Mouse (Mus musculus) kidney, postnatal 14 days (tissue): ENCODE results near the gene Tas1r3.

Experiments used
- DNase-seq: peaks from one replicate; pipeline ENCODE4 v3.0.0; 2022; ENCODE audit warnings: mixed read lengths

Tas1r3 gene

DNA sequence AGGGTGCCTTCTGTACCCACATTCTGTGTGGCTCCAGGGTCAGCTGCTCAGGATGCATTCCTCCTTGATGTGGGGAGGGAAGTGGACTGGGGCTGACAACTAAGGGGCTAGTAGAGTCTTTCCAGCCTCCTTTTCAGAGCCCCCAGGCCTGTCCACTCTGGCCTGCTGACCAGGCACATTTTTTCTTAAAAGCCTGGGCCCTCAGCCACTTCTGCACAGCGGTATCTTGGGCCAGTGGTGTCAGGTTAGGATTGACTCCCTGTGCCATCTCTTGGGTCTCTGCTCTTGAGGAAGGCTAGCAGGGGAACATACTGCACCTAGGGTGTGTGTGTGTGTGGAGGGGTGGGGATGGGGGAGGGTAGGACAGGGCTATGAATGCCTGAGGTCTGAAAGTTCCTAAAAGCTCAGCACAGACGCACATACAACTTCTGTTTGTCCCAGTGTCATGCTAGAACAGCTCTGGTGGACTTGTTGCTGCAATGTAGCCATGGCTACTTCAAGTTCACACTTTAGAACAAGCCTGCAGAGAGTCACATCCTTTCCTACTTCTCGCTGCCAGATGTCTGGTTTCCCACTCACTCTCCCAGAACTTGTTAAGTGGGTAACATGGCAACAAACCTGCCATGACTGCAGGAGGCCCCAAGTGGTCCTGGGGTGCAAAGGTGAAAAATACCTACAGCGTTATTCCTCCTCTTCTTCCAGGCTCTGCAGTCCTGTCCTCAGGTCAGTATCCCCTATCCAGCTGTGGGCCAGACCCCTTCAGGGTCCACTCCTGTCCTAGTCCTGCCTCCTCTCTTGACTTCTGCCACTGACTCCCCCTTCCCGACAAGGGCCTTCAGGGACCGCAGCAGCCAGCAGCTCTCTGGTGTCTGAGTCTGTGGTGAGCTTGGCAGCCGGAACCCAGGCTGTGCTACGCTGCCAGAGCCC, 22.8 kb downstream of the Tas1r3 start:
- DNase-seq = no peak

DNA sequence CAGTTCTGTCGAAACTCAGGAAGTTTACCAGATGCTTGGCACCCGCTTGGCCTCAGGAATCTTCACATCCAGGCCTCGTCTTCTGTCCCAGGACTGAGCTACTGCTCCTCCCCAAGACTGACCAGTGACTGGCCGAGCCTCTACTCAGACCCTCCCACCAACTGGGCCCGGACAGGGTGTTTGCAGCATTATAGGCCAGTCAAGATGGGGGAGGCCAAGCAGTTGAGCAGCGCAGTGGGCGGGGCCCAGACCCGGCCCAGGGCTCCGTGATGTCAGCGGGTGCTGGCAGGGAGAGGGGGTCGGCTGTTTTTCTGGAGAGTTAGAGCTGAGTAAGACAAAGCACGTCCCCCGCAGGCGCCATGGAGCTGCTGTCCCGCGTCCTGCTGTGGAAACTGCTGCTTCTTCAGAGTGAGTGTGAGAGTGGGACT, 23.7 kb downstream of the Tas1r3 start, which contains the start of gene Mxra8:
TSS of gene Mxra8 (plus strand) at position 198 of the 428 bp plus-strand sequence.
- DNase-seq = peak; percentile 94

DNA sequence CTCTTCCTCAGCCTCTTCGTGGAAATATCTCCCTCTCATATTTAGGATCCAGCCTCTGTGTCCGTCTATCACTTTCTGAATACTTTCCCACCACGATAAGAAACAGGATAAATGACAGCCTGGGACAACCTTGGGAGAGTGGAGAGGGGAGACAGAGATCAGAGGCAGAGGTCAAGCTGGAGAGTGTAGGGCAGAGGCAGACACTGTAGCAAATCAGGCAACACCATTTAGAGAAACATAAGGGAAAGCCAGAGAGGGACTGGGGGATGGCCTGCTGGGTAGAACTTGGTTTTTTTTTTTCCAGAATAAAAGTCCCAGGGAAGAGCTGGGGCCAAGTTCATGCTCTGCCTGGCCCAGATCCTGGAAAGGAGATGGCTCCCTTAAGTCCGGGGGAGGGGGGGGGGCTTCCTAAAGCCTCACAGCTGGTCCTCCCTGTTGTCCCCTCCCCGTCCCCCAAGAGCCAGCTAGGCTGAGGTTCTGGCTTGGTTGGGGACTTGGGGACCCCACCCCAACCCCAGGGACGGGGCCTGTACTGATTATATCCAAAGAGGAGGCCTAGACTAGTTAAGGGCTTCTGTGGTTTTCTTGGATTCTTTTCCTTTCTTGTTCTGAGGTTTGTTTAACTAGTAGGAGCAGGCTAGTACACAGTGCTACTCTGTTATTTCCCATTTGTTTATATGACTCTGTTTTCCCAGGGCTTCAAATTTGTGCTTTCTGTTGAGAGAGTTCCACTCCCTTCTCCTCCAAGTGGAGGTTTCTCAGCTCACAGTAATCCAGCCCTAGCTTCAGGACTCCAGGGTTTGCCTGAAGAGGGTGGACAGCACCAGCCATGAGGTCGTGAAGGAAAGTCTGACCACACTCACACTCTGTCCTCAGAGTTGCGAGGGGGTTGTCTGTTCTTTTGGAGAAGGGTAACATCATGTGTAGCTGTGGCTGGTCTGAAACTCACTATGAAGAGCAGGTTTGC, 24.7 kb downstream of the Tas1r3 start:
- peak; percentile 53 for DNase-seq

DNA sequence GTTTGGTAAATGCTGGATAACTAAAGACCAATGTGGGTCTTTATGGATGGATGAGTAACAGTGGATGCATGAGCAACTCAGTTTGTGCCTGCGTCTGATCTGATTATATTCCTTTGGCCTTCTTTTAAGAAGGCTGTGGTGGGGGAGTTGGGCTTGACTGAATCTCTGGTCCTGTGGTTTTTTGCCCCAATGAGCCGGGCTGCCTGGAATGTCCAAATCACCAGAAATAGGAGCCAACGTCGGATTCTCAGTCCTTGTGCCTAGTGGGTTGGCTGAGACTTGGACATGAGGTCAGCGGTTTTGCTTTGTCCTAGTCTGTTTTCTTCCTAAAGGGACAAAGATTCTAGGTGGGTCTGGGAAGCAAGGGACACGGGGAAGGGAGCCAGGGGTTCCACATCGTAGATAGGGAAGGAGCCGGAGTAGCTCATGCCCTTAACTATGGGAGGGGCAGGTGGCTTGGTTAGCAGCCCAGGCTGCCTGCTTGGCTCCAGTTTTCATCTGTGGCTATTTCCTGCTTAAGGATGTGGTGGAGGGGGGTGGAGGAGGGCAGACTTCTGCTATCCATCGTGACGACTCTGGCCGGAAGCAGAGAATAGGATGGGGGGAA, 25.7 kb downstream of the Tas1r3 start:
- DNase-seq = peak; percentile 69

DNA sequence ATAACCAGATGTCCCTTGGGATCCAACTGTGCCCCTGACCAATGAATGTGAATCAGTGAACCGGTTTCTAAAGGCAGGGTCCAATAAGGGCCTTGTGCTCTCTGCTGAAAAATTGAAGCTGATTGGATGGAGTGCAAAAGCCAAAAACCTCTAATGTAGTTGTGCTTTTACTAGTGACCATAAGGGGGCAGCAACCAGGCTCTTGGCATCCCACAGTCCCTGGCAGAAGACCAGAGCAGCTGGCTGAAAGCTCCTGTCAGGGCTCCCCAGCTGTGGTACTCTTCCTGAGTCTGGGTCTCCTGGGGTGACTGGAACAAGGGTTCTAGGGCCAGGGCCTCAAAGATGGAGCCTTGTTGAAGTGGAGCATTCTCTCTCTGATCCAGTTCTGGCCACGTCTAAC, 29.3 kb downstream of the Tas1r3 start:
- peak; percentile 91 for DNase-seq

DNA sequence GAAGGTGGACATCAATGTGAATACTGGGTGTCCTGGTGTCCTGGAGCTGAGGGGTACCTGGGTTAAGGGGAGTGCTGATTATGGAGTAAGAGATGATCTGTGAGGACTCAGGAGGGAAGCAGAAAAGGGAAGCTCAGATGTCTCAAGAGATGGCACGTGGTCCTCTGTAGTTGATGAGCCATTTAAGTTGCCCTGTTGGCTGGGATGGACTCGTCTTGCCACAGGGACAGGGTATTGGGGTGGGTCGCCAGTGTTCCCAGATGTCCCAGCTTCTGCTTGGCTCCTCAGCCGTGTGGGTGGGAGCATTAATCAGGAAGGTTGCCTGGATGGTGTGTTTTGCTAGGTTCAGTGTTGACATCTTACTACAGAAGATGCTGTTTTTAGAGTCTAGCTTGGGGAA, 29.9 kb downstream of the Tas1r3 start:
- DNase-seq = no peak

DNA sequence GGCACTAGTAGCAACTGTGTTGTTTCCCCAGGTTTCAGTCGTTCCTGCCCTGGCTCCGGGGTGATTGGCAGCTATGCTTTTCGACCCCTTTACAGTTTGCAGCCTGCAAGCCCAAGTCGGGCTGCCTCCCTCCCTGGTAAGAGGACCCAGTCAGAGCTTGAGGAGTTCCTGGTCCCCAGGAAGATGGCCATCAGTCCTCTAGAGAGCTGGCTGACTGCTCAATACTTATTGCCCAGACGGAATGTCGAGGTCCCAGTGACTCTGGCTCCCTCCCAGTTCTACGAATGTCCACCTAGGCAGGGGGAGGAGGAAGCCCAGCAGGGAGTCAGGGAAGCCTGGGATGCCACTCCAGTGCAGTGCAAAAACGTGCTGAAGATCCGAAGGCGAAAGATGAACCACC, 30.8 kb downstream of the Tas1r3 start:
- DNase-seq = no peak

DNA sequence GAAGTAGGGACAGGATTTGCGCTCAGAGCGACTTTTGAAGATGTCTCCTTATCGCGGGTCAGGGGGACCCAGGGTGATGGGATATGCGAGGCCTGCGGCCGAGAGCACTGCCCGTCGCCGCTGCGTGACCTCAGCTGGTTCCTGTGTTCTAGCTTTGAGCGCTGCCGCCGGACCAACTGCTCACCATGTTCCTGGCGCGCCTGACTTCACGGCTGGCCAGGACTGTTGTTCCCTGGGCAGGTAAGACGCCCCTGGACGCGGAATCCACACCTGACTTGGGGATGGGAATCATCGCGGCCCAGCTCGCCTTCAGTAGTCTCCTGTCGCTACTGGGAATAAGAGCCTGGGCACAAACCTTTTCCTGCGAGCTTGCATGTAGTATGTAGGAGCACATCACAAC, 31.3 kb downstream of the Tas1r3 start:
- DNase-seq = peak; percentile 58

DNA sequence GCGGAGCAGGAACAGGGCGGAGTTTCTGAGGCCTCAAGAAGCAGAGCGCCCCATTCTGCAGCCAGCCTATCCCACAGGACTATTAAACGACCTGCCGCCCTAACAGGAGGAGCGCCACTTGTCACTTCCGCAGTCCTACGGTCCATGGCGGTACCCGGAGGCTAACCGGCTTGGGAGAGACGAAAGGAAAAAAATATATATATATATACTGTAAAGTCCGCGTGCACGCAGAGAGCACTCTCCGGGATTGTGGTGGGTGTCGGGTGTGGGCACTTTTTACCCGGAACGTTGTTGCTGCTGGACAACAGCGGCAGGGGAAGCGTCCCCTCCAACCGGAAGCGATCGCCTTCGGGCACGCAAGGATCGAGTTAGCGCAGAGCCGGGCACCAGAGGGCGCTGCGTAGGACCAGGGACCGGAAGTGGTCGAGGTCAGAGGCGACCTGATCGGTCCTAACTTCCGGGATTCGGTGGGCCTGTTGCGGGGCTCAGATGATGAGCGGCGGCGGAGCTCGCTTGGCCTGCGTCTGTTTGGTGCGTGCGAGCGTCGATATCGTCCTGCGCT, 31.9 kb downstream of the Tas1r3 start, which contains the start of gene Aurkaip1:
TSS of gene Aurkaip1 (plus strand) at position 68 of the 562 bp plus-strand sequence.
- DNase-seq = peak; percentile 97

DNA sequence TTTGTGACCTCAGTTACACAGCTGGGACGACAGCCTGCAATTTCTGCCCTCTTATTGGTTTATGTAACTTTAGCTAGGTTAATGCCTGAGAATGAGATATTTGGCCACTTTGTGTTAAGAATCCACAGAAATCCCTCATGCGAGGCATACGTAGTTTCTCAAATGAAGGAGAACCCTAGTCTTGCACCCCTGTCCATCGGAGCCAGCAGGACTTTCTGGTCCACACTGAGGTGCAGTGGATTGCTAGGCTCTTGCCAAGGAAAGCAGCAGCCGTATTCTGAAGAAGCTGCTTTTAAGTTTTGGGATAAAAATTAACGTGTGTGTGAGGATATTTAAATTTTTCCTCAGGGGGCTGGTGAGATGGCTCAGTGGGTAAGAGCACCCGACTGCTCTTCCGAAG, 32.6 kb downstream of the Tas1r3 start:
- no peak for DNase-seq

DNA sequence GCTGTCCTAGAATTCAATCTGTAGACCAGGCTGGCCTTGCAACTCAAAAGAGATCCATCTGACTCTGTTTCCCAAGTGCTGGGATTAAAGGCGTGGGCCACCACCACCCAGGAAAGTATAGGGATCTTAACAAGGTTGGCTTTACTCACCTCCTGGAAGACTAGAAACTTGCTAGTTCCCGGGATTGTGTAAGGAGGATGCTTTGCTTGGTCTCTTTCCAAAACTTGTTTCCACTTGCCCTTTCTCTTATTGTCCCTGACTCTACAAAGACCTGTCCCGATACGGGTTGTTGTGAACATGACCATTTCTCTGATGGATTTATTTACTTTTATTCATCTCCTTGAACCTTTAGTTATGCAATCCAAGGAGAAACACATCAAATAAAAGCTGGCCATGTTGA, 33.3 kb downstream of the Tas1r3 start:
- no peak for DNase-seq

DNA sequence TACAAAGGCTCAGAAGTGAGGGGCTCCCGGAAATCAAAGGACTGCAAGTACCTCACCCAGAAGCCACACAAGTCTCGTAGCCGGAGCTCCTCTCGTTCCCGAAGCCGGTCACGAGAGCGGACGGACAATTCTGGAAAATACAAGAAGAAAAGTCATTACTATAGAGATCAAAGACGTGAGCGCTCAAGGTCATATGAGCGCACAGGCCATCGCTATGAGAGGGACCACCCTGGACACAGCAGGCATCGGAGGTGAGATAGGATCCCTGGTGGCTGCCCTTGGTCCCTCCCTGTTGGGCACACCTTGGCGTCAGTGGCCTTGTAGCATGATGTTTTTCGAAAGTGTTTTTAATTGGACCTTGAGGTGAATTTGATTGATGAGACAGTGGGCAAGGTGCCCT, 39.7 kb downstream of the Tas1r3 start:
- DNase-seq = no peak

DNA sequence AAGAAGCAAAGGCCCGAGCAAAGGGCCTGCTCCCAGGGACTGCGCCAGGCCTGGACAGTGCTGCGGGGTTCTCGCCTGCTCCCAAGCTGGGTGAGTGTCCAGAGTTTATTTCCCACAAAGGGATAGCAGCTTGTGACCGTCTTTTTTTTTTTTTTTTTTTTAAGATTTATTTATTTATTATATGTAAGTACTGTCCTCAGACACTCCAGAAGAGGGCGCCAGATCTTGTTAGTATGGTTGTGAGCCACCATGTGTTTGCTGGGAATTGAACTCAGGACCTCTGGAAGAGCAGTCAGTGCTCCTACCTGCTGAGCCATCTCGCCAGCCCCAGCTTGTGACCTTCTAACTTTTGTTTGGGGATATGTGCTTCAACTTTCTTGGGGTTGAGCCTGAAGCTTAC, 42.1 kb downstream of the Tas1r3 start:
- peak; percentile 31 for DNase-seq

DNA sequence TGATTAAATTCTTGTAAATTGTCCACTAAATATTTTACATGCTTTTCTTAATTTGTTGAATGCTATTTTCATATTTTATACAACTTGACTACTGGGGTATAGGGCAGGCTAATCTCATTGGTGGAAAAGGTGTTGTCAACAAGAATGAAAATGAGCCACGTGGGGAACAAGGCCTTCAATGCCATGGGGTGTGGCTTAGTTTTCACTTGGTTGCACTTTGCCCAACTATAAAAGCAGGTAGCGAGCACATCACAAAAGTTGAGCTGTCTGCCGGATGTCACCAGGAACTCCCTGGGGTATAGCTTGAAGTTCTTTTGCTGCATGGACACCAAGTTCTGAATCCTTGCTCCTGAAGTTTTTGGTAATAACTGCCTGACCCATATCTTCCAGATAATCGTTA, 45.6 kb downstream of the Tas1r3 start:
- no peak for DNase-seq

DNA sequence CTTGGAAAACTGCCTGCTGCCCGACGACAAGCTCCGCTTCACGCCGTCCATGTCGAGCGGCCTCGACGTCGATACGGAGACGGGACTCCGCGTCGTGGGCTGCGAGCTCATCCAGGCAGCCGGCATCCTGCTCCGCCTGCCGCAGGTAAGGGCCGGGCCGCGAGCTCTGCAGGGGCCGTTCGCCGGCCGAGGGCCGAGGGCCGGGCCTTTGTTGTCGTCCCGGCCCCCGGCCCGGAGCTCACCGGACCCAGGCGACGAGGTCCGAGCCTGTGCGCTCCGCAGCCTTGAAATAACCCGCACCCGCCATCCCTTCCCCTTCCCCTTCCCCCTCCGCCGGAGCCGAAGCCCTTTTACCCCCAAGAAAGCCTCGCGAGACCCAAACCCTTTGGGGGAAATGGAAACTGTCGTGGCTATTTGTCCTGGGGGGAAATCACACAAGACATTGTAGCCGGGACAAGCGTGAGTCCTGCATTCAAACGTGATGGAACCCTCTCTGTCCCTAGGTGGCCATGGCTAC, 50.4 kb downstream of the Tas1r3 start:
- peak; percentile 44 for DNase-seq

DNA sequence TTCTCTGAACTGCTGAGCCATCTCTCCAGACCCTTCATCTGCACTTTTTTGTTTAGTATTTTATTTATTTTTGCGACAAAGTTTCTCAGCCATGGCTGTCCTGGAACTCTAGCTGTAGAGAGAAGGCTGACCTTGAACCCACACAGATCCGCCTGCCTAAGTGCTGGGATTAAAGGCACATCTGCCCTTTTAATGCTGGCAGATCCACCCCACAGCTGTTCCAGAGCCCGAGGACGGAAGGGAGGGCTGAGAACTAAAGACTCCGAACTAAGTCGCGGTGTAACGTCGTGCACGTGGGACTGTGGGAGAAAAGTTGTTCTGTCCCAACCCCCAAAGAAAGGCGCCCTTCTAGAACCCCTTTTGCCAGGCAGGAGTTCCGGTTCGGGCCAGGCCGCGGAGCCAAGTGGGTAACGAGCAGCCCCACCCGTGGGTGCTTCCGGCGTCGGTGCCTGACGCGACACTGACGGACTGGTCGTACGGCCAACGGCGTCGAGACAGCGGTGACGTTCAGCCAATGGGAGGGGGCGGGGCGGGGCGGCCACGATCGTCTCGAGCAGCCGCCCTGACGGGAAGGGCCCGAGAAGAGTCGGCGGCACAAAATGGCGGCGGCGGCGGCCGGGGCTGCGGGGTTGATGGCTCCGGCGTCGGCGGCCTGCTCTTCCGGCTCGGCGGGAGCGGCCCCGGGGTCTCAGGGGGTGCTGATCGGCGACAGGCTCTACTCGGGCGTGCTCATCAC, 51.1 kb downstream of the Tas1r3 start, which contains the start of gene Ccnl2:
TSS of gene Ccnl2 (plus strand) at position 561 of the 736 bp plus-strand sequence.
- peak; percentile 96 for DNase-seq
